Mouse (Mus musculus) bone marrow macrophage, adult 2 months (primary cell): ENCODE data around the gene Cnih2. TPM values are rescaled to one million over a fixed set of nuclear protein-coding genes. Genes with fewer than 3 reads are reported as not detected.

Experiments used
- H3K27ac ChIP-seq: 2 replicates; pipeline ENCODE4 v1.5.1; 2012; ENCODE audit warnings: low read depth, low read length; ENCODE audit not compliant: insufficient read depth
- H3K4me1 ChIP-seq: 2 replicates; pipeline ENCODE4 v1.6.1; 2012; ENCODE audit warnings: low read length; ENCODE audit not compliant: control insufficient read depth, insufficient read depth
- H3K4me3 ChIP-seq: 2 replicates; pipeline ENCODE4 v1.5.1; 2012; ENCODE audit warnings: mild to moderate bottlenecking, low read length, moderate library complexity; ENCODE audit not compliant: insufficient read depth
- CTCF ChIP-seq: IDR thresholded peaks from 2 replicates; pipeline ENCODE4 v1.5.1; 2012; ENCODE audit warnings: low read depth, mild to moderate bottlenecking, low read length, moderate library complexity
- POLR2A ChIP-seq: IDR thresholded peaks from 2 replicates; pipeline ENCODE4 v1.6.1; 2012; ENCODE audit warnings: mild to moderate bottlenecking, low read depth, low read length, borderline replicate concordance
- polyA plus RNA-seq: library from polyadenylated mRNA; stranded (reverse); fragments of >200 nt; gene quantifications from 2 replicates; pipeline ENCODE4 v1.2.4, GENCODE M21; 2012; ENCODE audit not compliant: missing spikeins, insufficient read depth, insufficient read length

Gene Cnih2
- polyA plus RNA-seq, 1 experiment = not detected

- TF ChIP-seq CTCF (no peak), POLR2A (no peak)
- H3K4me3 ChIP-seq = no peak overlapping the region
- peaks cover 13% of the 10 kb centered on the region for H3K4me1 ChIP-seq
- H3K27ac ChIP-seq = no peak overlapping the region
Measured at GRCm38 (mm10) chr19:5113783-5114182, 15.5 kb upstream of the Cnih2 start.

DNA sequence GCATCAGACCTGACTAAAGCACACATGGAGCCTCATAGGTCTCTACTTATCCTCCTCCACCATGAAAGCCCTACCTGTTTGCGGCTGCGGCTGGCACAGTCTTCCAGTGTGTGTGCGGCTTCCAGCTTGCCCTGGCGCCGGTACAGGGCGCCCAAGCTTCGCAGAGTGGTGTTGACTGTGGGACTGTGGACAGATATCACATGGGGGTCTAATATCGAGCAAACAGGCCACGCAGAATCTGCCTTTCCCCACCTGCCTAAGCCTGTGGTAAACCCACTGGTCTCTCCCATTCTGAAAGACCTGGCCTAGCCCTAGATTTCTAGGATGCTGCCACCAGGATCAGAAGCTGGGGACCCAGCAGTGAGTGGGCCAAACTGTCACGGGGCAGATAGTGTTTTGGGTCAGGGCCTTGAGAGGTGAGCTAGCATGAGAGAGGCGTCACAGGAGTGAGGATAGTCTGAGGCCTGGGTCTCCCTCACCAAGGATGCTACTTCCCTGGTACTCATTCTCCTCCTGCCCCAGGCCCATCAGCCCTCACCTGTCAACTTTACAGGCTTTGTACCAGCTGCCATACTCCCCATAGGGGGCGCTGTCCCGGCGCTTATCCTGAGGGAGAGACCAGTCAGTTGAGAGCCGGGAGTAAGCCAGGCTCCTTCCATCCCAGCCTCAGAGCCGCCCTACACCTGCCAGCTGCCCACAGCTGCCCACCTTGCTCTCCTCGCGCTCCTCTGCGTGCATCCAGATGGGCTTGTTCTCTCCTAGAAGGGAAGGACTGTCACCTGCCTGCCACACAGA, 11.5 kb upstream of the Cnih2 start:
- Histone ChIP-seq H3K4me1 (peaks cover 12% of the 10 kb centered on the region; the same call in 1 of the 2 replicates), H3K4me3 (no peak overlapping the region), H3K27ac (no peak overlapping the region)
- TF ChIP-seq POLR2A (no peak), CTCF (peak; percentile 48)

- Histone ChIP-seq H3K4me1 (peaks cover 16% of the 10 kb centered on the region; the same call in 1 of the 2 replicates), H3K4me3 (no peak overlapping the region), H3K27ac (no peak overlapping the region)
- TF ChIP-seq CTCF (no peak), POLR2A (no peak)
Measured at GRCm38 (mm10) chr19:5108702-5109101, 10.4 kb upstream of the Cnih2 start.

- no peak overlapping the region for H3K4me3 ChIP-seq
- peaks cover 16% of the 10 kb centered on the region; the same call in 1 of the 2 replicates for H3K4me1 ChIP-seq
- no peak for TF ChIP-seq CTCF
- no peak for TF ChIP-seq POLR2A
- no peak overlapping the region for H3K27ac ChIP-seq
Measured at GRCm38 (mm10) chr19:5108271-5108575, 9.9 kb upstream of the Cnih2 start.

GRCm38 (mm10) chr19:5107556-5108270, 9.4 kb upstream of the Cnih2 start:
- no peak for TF ChIP-seq CTCF
- TF ChIP-seq POLR2A = no peak
- H3K4me3 ChIP-seq = no peak overlapping the region
- peaks cover 21% of the 10 kb centered on the region for H3K4me1 ChIP-seq

GRCm38 (mm10) chr19:5106731-5107191, 8.4 kb upstream of the Cnih2 start, which contains the start of gene Rab1b:
Gene Rab1b, minus strand, starts transcription at chr19:5107072.
- no peak for TF ChIP-seq POLR2A
- TF ChIP-seq CTCF = no peak
- H3K4me1 ChIP-seq = peaks cover 28% of the 10 kb centered on the region
- peak within 1 kb of the TSS; percentile 97 for H3K27ac ChIP-seq
- peak within 1 kb of the TSS; percentile 89 for H3K4me3 ChIP-seq

More at GRCm38 (mm10) chr19:5107556-5108270, 9.4 kb upstream of the Cnih2 start:
- no peak overlapping the region for H3K27ac ChIP-seq

DNA sequence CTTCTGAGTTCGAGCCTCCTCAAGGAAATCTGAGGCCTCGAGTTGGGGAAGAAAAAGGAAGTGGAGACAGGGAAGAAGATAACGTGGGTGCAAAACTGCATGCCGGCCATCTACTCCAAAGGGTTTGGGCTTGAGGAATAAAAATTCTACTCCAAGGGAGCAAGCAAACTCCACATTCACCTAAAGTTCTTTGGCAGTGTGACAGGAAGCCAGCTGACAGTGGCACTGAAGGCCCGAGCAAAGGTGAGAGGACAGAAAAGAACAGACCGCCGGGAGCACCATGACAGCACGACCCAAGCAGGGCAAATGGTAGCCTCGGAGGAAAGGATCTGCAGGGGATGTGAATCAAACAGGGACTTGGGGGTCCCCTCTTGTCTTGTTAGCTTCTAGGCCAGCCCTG, 7.8 kb upstream of the Cnih2 start:
- TF ChIP-seq POLR2A (no peak), CTCF (no peak)
- peak overlapping the region; percentile 89 for H3K4me3 ChIP-seq
- H3K4me1 ChIP-seq = peaks cover 28% of the 10 kb centered on the region
- peak overlapping the region; percentile 97 for H3K27ac ChIP-seq

DNA sequence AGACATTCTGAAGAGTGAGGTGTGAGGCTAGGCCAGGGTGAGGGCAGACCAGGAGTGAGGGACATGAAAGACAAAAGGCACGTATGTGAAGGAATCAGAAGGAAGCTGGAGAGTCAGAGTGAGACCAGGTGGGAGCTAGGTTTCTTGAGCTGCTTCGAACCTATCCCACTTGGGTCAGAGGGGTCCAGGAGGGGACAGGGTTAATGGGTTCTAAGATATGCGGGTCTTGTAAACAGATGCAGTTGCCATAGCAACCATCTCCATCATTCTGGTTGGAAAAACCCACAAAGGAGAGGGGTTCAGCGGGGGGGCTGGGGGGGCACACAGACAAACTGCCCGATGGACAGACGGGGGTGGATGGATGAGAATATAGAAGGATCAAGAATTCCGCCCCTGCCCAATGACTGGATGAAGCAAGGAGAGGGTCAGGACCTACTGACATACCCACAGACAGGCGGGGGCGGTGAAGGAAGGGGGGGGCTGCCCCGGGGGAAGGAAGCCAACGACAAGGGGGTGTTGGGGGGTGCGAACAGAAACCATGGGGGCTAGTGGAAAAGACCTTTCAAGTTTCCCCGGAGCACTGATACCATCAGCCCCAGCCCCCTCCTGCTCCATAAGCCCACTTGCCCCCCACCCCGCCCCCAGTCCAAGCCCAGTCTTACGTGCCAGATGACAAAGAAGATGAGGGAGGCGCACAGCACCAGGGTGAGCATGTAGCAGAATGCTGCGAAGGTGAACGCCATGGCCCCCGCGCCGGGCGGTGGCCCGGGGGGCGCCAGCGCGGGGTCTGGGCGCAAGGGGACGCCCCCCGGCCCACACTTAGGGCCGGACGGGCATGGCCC, 579 bp downstream of the Cnih2 start:
- H3K4me1 ChIP-seq = peaks cover 14% of the 10 kb centered on the region

GRCm38 (mm10) chr19:5095887-5096474, 2.3 kb downstream of the Cnih2 start:
- Histone ChIP-seq H3K4me3 (no peak overlapping the region), H3K27ac (no peak overlapping the region), H3K4me1 (peaks cover 6% of the 10 kb centered on the region)
- TF ChIP-seq CTCF = no peak
- no peak for TF ChIP-seq POLR2A

More for the DNA sequence above, 579 bp downstream of the Cnih2 start:
- no peak for TF ChIP-seq CTCF
- TF ChIP-seq POLR2A = no peak
- no peak overlapping the region for H3K27ac ChIP-seq
- H3K4me3 ChIP-seq = no peak overlapping the region
